Mouse (Mus musculus) effector memory CD4-positive, alpha-beta T cell, adult 5 months (primary cell): Measurements from ENCODE around the gene Tmem205. TPM values are rescaled to one million over a fixed set of nuclear protein-coding genes. Genes with fewer than 3 reads are reported as not detected.

Experiments used
- polyA plus RNA-seq: library from polyadenylated mRNA; unstranded; fragments of 100-300 nt; shearing (Covaris generic); gene quantifications from one replicate; pipeline ENCODE4 v1.2.1, GENCODE M21; 2017

Tmem205 gene
- 0.90 TPM for polyA plus RNA-seq

DNA sequence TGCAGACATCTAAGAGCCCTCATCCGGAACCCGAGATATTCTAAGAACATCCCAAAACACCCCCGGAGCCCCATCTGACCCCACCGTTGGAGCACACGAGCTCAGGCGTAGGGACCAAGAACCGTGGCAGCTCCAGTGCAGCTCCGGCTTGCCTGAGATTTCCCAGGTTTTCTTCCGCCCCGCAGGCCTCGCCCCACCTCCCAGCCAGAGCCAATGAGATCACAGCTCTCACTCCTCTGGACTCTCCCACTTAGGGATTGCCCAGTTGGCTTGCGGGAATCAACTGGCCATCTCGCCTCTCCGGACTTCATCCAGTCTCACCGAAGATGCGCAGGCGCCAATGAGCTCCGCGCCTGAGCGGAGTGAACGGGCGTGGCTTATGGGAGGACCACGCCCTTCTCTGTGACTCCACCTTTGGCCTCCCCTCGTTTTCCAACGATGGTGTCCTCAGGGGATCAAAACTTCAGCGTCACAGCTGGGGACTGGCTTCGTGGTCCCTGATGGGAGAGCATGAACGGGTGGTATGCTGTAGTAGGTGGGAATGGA is at the start of gene Tmem205, which contains the start of gene Ccdc159:
Gene Tmem205, minus strand, starts transcription at position 349 of the 546 bp plus-strand sequence.
Gene Ccdc159, plus strand, starts transcription at position 264 of the 546 bp plus-strand sequence.

DNA sequence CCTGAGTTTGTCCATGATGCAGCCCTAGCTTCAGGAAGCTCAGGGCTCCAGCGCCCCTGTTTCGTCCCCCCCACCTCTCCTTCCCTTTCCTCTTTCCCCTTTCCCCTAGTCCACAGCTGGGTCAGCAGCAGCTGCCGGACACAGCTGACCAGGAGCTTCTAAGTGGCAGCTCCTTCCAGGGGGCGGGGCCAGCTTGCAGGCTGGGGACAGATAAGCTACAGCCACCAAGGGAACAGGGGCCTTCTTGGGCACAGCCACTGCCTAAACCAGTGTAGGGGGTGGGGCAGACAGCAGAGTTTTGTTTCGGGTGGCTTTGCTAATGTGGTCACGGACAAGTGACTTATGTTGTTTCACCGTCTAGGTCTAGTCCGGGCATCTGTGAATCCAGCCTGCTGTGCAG is 36.1 kb upstream of the Tmem205 start, which contains the start of gene Epor:
Gene Epor, minus strand, starts transcription at position 90 of the 400 bp plus-strand sequence.

GRCm38 (mm10) chr9:21955570-21956281 is 28.4 kb upstream of the Tmem205 start, which contains the start of gene Swsap1:
Gene Swsap1, plus strand, starts transcription at chr9:21955755.

DNA sequence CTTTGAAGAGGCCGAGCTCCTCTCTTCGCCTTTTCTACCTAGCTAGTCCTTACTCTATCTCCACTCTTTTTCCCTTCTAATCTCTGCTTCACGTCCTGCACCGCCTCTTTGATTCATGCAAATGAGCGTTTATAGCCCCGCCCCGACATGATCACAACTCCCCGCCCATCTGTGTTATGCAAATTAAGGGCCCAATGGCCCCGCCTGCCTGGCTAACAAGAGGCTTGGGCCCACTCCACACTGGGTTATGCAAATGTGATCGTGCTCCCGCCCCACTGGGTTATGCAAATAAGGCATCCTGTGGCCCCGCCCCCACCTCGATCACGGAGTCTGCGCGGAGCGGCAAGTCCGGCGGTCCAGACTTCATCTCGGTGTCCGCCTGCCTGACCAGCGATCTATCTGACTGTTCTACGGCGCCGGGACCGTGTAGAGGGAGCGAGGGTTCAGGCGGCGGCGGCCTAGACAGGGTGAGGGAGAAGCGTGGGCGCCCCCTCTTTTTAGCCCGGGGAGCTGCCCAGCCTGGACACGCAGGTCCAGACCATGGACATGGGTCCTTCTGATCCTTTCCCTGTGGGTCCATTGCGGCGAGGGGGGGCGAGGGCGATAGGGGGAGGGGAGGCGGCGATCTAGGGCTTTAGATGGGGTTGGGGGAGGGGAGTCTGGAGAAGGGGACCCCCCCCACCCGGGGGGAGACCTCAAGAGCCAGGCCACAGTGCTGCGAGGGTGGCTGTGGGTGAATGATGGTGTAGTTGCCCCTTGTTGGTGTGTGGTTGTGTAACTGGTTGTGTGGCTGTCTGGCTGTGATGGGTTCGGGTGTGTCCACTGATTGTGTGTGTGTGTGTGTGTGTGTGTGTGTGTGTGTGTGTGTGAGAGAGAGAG is 9.6 kb upstream of the Tmem205 start, which contains the start of gene Plppr2:
Gene Plppr2, plus strand, starts transcription at position 342 of the 879 bp plus-strand sequence.

DNA sequence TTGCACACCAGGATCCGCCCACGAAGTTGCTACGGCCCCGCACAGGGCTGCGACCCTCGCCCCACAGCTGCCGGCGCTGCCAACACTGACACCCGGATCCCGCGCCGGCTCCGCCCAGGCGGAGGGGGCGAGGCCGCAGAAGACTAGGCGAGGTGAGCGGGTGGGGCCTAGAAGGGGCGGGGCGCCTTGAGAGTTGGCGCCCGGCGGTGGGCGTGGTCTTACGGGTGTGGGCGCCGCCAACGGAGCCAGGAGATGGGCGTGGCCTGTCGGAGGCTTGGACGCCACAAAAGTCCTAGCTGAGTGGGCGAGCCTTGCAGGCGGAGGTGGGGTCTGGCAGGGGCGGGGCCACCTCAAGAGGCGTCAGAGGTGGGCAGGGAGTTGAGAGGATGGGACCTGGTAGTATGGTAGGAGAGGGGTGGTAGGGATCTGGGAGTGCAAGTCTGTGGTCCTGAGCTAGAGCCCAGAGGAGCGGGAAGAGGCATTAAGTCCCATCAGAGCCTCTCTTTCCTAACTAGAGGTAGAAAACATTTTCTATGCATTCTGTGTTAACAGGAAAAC is 9.2 kb downstream of the Tmem205 start, which contains the start of gene Rab3d:
Gene Rab3d, minus strand, starts transcription at position 158 of the 558 bp plus-strand sequence.

Other genes with a start within 250 kb of the Tmem205 start
- 47.5 TPM for gene Ldlr, start 204.1 kb downstream of the Tmem205 start, polyA plus RNA-seq
- gene Spc24, start 167.3 kb downstream of the Tmem205 start, polyA plus RNA-seq, result 1.4 TPM
- not detected for gene Kank2, start 128.8 kb downstream of the Tmem205 start, polyA plus RNA-seq
- not detected for gene Angptl8, start 92.0 kb downstream of the Tmem205 start, polyA plus RNA-seq
- gene Dock6, start 74.9 kb downstream of the Tmem205 start, polyA plus RNA-seq, result 9.7 TPM
- gene Rab3d, start 9.4 kb downstream of the Tmem205 start, polyA plus RNA-seq, result 8.0 TPM
- not detected for gene Ccdc159, start 85 bp downstream of the Tmem205 start, polyA plus RNA-seq
- gene Plppr2, start 9.5 kb upstream of the Tmem205 start, polyA plus RNA-seq, result 1.9 TPM
- 4.7 TPM for gene Swsap1, start 28.2 kb upstream of the Tmem205 start, polyA plus RNA-seq
- not detected for gene Epor, start 36.0 kb upstream of the Tmem205 start, polyA plus RNA-seq
- gene Rgl3, start 61.9 kb upstream of the Tmem205 start, polyA plus RNA-seq, result not detected
- gene Ccdc151, start 75.1 kb upstream of the Tmem205 start, polyA plus RNA-seq, result not detected
- gene Prkcsh, start 75.2 kb upstream of the Tmem205 start, polyA plus RNA-seq, result 60.3 TPM
- gene Elavl3, start 124.5 kb upstream of the Tmem205 start, polyA plus RNA-seq, result 0.12 TPM
- gene Gm49318, start 143.7 kb upstream of the Tmem205 start, polyA plus RNA-seq, result not detected
- 24.9 TPM for gene Zfp653, start 143.8 kb upstream of the Tmem205 start, polyA plus RNA-seq
- 26.0 TPM for gene Ecsit, start 157.9 kb upstream of the Tmem205 start, polyA plus RNA-seq
- not detected for gene Cnn1, start 171.7 kb upstream of the Tmem205 start, polyA plus RNA-seq
- 26.1 TPM for gene Elof1, start 189.6 kb upstream of the Tmem205 start, polyA plus RNA-seq
- gene Acp5, start 208.2 kb upstream of the Tmem205 start, polyA plus RNA-seq, result 159 TPM
- gene Pigyl, start 229.3 kb upstream of the Tmem205 start, polyA plus RNA-seq, result 10.1 TPM